Mouse (Mus musculus): ENCODE data around the gene Ager.

- no peak for TF ChIP-seq GATA1 (IDR thresholded peaks at IDR 0.05; ENCODE audit: low read length)
- TF ChIP-seq TAL1 (IDR thresholded peaks at IDR 0.05; ENCODE audit: low read length): no peak
Observed at GRCm38 (mm10) chr17:34586796-34587422, 10.8 kb upstream of the Ager start.
